Mouse (Mus musculus) Patski (cell line): ENCODE results near the gene Pard3b. TPM values are rescaled to one million over a fixed set of nuclear protein-coding genes. Genes with fewer than 3 reads are reported as not detected.
A peak's percentile ranks its signal among the peaks of the same experiment; 100 is the strongest.
"Not testable (repeated sequence)": the region's sequence is repeated elsewhere in the genome, so short reads cannot be mapped to it uniquely, and the experiment has no call there.

Experiments
- ATAC-seq: fragments of 100-300 bp; one replicate; pipeline ENCODE4 v1.8.0; 2021
- CTCF ChIA-PET: fragments of 350-600 bp; sonication (Branson Sonifier 250); formaldehyde crosslinking; loops from one replicate; lab custom pipeline; 2022; ENCODE audit warnings: inconsistent platforms; lab: Charles Lee
- POLR2A ChIA-PET: fragments of 350-600 bp; sonication (Branson Sonifier 250); formaldehyde crosslinking; loops from one replicate; lab custom pipeline; 2022; ENCODE audit warnings: antibody characterized with exemption, inconsistent platforms; lab: Charles Lee
- DNase-seq: peaks from one replicate; pipeline ENCODE4 v3.0.0-alpha.2; 2011; ENCODE audit warnings: low read depth, low spot score
- H3K27me3 ChIP-seq: fragments of 371-371 bp; one replicate; pipeline ENCODE4 v1.5.1; 2021
- CTCF ChIP-seq: fragments of 100-300 bp; IDR thresholded peaks from one replicate; pipeline ENCODE4 v1.5.1; 2021
- in situ Hi-C: fragments of 300-500 bp; cut with MboI; formaldehyde crosslinking; loops from 3 replicates; pipeline ENCODE4 v1.11.1; 2018; ENCODE audit warnings: low pct_unique_long_range_greater_than_20kb, mixed read lengths
- polyA plus RNA-seq: library from polyadenylated mRNA; unstranded; gene quantifications from one replicate; pipeline ENCODE4 v1.2.3, GENCODE M21; 2021

The Pard3b gene
- polyA plus RNA-seq, 1 experiment from 2014 or later: 9.1 TPM

DNA sequence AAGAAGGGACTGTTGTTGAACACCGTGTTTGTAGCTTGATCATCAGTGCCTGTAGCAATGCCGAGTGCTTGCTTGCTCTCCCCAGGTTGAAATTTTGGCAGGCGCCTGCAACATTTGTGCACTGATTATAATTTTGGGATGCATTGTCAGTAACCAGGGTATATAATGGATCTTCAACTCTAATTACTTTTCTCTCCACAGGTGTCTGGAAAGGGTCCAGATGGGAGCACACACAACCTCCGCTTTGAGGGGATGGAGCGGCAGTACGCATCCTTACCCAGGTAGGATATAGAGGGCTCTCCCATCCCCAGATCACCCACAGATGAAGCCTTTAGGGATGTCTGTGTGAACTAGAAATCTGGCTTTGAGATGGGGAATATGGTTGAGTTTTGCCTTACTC lies 948.9 kb downstream of the Pard3b start:
- no peaks in the 10 kb centered on the region for H3K27me3 ChIP-seq
- ChIA-PET CTCF (no interaction called here), POLR2A (no interaction called here)
- DNase-seq: no peak
- TF ChIP-seq CTCF: no peak
- ATAC-seq: no peak
- in situ Hi-C loops: no loop called here

DNA sequence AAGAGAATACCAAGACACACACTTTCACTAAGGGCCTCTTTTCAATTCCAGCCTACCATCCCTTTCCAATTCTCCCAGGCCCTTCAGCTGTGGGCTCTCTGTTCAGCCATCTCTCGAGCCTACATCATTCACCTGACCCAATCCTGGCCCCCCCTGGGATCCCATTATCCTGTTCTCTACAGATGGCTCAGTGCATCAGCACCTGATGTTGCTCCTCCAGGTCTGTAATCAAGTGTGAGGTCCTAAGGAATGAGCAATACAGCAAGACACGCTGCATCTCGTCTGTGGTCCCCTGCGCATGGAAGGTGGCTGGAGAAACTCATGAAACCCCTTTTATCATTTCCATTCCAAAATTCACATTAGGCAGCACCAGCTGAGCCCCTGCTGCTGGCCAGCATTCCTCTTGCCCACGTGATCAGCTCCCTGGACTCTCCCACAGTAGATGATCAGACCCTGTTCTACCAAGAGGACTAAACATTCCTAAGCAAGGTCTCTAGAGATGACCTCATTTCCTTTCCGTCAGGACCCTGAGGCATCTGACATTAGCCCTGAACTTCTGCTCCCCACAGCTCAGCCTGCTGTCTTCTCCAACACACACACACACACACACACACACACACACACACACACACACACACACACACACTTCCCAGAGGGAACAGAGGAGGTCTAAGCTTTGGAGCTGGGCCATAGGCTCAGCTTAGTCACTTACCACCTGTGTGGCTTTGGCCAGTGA lies 952.8 kb downstream of the Pard3b start:
- H3K27me3 ChIP-seq: no peaks in the 10 kb centered on the region
- no peak for TF ChIP-seq CTCF
- peak; percentile 9 for DNase-seq
- in situ Hi-C loops: no loop called here
- CTCF ChIA-PET: no interaction called here
- ATAC-seq: no peak
- POLR2A ChIA-PET: interaction anchor here (0.6 to 0.7 kb wide), 2 partner anchors 597 to 602 kb away, joined by 3 to 4 read pairs; no protein-coding TSS in a partner anchor

DNA sequence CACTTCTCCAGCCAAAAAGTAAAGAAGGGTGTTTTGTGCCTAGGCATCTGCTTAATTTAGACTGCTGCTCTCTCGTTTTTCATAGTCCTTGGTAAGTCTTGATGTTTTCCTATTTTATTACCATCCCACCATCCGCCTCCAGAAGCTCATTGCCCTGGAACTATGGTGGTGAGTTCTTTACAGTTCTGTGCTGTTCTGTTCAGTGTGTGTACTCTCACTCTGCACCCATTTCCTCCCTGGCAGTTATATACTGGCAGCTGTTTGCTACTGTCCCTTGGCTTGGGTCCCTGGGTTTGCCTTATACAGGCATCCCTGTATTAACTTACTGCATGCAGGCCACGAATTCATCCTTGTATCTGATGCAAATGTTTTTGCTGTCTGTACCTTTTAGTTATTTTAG lies 956.8 kb downstream of the Pard3b start:
- H3K27me3 ChIP-seq: no peaks in the 10 kb centered on the region
- CTCF ChIA-PET: interaction anchor here (2.0 kb wide), 1 partner anchor 23 kb away, joined by 4 read pairs; no protein-coding TSS in a partner anchor
- DNase-seq: no peak
- no peak for TF ChIP-seq CTCF
- no peak for ATAC-seq
- POLR2A ChIA-PET: no interaction called here
- in situ Hi-C loops: no loop called here

DNA sequence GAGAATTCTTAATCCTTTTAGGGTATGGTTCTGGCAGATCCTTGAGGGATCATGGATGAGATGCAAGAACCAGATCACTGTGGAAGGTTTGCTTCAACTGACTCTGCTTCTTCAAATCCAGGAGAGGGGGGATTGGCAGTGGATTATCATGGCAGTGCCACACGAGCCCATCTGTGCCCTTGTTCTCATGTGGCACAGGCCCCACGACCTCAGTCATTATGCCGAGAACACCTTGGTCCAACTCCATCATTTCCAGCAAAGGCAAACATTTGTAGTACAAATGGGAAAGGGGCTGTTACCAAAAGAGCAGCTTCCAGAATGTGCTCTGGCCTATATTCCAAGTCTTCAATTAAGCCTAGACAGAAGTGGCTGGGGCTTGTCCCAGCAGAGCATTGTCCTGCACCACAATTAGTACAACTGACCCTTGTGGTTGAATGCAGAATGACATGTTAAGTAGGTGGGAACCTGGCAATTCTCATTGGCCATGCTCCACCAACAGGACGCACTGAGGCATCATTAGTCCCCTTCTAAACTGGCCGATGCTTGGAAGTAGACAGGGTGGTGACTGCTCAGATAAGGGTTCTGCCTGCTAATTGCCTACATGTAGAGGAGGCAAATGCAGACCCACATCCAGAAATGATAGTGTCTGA lies 959.3 kb downstream of the Pard3b start:
- ChIA-PET CTCF (no interaction called here), POLR2A (no interaction called here)
- no peak for DNase-seq
- in situ Hi-C loops: no loop called here
- no peaks in the 10 kb centered on the region for H3K27me3 ChIP-seq
- ATAC-seq: no peak
- no peak for TF ChIP-seq CTCF

DNA sequence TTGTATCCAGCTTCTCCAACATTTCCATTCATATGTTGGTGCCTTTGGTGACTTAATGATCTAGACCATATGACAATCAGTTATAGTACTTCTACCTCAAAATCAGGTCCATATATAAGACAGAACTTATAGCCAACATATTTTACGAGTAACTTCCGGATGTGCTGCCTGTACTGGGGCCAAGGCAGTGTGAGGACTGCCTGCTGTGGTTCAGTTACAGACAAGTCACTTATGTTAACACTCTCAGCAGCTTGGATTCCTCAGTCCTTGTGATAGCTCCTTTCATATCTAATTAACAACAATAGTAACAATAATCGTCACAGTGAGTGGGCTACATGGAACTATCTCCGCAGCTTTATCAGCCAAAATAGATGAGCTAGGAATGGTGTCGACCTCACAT lies 959.9 kb downstream of the Pard3b start:
- POLR2A ChIA-PET: interaction anchor here (0.6 kb wide), 1 partner anchor 18 kb away, joined by 3 read pairs; no protein-coding TSS in a partner anchor
- TF ChIP-seq CTCF: no peak
- DNase-seq (no peak), ATAC-seq (no peak)
- H3K27me3 ChIP-seq: no peaks in the 10 kb centered on the region
- in situ Hi-C loops: no loop called here
- CTCF ChIA-PET: interaction anchor here (1.4 kb wide), 1 partner anchor 18 kb away, joined by 3 read pairs; no protein-coding TSS in a partner anchor

DNA sequence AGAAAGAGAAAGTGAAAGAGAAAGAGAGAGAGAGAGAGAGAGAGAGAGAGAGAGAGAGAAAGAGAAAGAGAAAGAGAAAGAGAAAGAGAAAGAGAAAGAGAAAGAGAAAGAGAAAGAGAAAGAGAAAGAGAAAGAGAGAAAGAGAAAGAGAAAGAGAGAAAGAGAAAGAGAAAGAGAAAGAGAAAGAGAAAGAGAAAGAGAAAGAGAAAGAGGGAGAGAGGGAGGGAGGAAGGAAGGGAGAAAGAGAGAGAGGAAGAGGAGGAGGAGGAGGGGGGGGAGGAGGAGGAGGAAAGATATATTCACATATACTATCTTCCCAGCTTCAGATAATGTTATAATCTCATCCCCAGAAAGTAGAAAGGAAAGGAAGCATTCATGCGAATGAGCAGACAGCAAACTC lies 966.0 kb downstream of the Pard3b start:
- ATAC-seq, H3K27me3 ChIP-seq, POLR2A ChIA-PET, DNase-seq, in situ Hi-C loops: not testable (repeated sequence)
- CTCF ChIA-PET: interaction anchor here (0.7 kb wide), 1 partner anchor 101 kb away, joined by 4 read pairs; no protein-coding TSS in a partner anchor

DNA sequence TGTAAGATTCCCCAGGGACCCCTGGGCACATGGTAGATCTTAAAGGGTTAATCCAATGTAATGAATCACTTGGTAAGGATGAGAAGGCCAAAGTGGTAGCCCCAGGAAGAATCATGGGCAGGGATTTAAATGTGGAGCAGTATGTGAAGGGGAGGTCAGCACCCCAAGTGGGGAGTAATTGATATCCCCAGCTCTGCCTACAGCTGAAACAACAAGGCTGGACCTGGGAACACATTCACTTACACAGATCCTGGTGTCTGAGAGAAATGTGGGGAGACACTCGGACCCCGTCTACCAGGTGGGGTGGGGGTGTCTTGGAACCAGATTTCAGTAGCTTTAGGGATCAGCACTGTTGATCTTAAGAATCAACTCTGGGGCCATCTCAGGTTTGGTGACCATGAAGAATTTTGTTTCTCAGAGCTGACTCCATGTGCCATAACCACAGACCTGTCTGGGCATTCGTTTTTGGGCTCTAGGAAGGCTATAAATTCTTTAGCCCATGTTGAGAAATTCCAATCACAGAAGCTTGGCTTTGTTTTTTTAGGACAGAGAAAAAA lies 979.6 kb downstream of the Pard3b start:
- DNase-seq (peak; percentile 31), ATAC-seq (no peak)
- TF ChIP-seq CTCF: no peak
- ChIA-PET CTCF (interaction anchor here (1.1 to 1.3 kb wide), 2 partner anchors 11 to 23 kb away, joined by 3 to 4 read pairs; no protein-coding TSS in a partner anchor), POLR2A (no interaction called here)
- in situ Hi-C loops: no loop called here
- no peaks in the 10 kb centered on the region for H3K27me3 ChIP-seq

DNA sequence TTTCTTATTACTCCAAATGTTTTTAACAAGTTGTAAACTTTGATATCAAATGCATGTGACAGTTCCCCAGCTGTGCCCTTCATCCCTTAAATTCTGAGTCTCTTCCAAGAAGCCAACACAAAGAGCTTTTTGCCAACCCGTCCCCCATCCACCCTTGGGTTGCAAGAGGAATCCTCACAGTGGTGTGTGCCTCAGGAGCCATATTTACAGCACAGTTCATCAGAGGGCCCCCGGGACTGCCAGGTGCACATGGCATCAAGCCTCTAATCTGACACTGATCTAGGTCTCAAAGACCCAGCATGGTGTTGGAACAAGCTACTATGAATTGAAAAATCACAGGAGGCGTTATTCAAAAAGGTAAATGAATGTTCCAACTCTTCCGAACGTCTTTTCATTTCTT lies 980.8 kb downstream of the Pard3b start:
- POLR2A ChIA-PET: interaction anchor here (0.6 kb wide), 1 partner anchor 41 kb away, joined by 3 read pairs; no protein-coding TSS in a partner anchor
- TF ChIP-seq CTCF: no peak

DNA sequence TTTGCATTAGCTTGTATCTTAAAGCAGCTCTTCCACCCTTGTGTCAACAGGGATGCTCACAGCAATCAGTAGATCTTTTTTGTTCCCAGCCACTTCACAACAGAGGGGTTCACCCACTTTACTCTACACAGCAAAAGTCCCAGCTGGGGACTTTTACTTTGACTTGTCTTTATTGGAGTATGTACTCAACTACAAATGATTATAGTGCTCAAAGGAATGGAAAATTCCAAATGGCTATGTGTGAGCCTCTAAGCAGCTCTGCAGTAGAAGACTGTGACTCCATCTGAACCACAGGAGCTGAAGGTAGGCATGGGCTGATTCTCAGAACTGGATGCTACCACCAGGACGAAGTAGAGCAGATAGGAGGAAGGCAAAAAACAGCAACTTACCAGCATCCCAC lies 983.8 kb downstream of the Pard3b start:
- DNase-seq: no peak
- ATAC-seq: no peak
- H3K27me3 ChIP-seq: no peaks in the 10 kb centered on the region
- ChIA-PET CTCF (interaction anchor here (1.9 kb wide), 1 partner anchor 9 kb away, joined by 4 read pairs; no protein-coding TSS in a partner anchor), POLR2A (no interaction called here)
- no peak for TF ChIP-seq CTCF
- in situ Hi-C loops: no loop called here

More for the DNA sequence above, 980.8 kb downstream of the Pard3b start:
- in situ Hi-C loops: no loop called here
- ATAC-seq (no peak), DNase-seq (no peak)
- CTCF ChIA-PET: interaction anchor here (1.3 kb wide), 1 partner anchor 24 kb away, joined by 4 read pairs; no protein-coding TSS in a partner anchor
- H3K27me3 ChIP-seq: no peaks in the 10 kb centered on the region

DNA sequence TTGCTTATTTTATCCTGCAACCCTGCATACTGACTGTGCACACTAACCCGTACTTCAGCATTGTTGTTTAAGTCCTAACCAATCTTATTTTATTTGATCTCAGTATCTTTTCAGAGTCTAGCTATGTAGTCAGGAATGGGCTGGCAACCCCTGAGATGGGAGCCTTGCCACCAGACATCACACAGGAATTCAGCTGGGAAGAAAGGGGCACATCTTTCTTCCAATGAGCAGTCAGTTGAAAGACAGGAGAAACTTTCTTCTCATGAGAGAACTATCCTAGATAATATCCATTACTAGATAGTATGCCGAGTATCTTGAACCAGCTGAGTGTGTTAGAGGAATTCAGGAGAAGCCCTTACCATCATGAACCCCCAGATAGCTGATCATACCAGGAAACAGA lies 985.5 kb downstream of the Pard3b start:
- ATAC-seq (no peak), DNase-seq (no peak)
- ChIA-PET CTCF (interaction anchor here (1.1 kb wide), 1 partner anchor 18 kb away, joined by 3 read pairs; no protein-coding TSS in a partner anchor), POLR2A (interaction anchor here (0.5 kb wide), 1 partner anchor 1487 kb away, joined by 4 read pairs; no protein-coding TSS in a partner anchor)
- in situ Hi-C loops: no loop called here
- no peak for TF ChIP-seq CTCF
- H3K27me3 ChIP-seq: no peaks in the 10 kb centered on the region
